Mouse (Mus musculus) limb, embryonic 14.5 days (tissue): ENCODE results near the gene Aym1. TPM values are rescaled to one million over a fixed set of nuclear protein-coding genes. Genes with fewer than 3 reads are reported as not detected.

Experiments
- ATAC-seq: fragments of 200-750 bp; cut with Nextera tagmentation; 2 replicates; pipeline ENCODE4 v1.8.0; 2017; ENCODE audit warnings: low read depth, moderate number of reproducible peaks, moderate TSS enrichment; ENCODE audit not compliant: low FRiP score
- DNase-seq: peaks from one replicate; pipeline ENCODE4 v3.0.0-alpha.2; 2015; ENCODE audit warnings: low spot score
- H3K27ac ChIP-seq: fragments of 300-500 bp; sonication (generic); replicated peaks from 2 replicates; pipeline ENCODE4 v1.5.1; 2014; ENCODE audit warnings: low read depth, mild to moderate bottlenecking, low read length, moderate library complexity, mixed read lengths
- H3K27me3 ChIP-seq: fragments of 300-500 bp; sonication (generic); 2 replicates; pipeline ENCODE4 v1.6.1; 2014; ENCODE audit warnings: low read length, mixed read lengths; ENCODE audit not compliant: control insufficient read depth, insufficient read depth
- H3K36me3 ChIP-seq: fragments of 300-500 bp; sonication (generic); 2 replicates; pipeline ENCODE4 v1.6.1; 2014; ENCODE audit warnings: mild to moderate bottlenecking, low read length, moderate library complexity, mixed read lengths; ENCODE audit not compliant: control insufficient read depth, insufficient read depth
- H3K4me1 ChIP-seq: fragments of 300-500 bp; sonication (generic); 2 replicates; pipeline ENCODE4 v1.6.1; 2014; ENCODE audit warnings: antibody characterized with exemption, low read length, mixed read lengths; ENCODE audit not compliant: control insufficient read depth, insufficient read depth
- H3K4me2 ChIP-seq: fragments of 300-500 bp; sonication (generic); replicated peaks from 2 replicates; pipeline ENCODE4 v1.6.1; 2014; ENCODE audit warnings: low read depth, mild to moderate bottlenecking, low read length, moderate library complexity; ENCODE audit not compliant: severe bottlenecking
- H3K4me3 ChIP-seq: fragments of 300-500 bp; sonication (generic); replicated peaks from 2 replicates; pipeline ENCODE4 v1.5.1; 2014; ENCODE audit warnings: low read length
- H3K9ac ChIP-seq: fragments of 300-500 bp; sonication (generic); 2 replicates; pipeline ENCODE4 v1.6.1; 2014; ENCODE audit warnings: mild to moderate bottlenecking, low read depth, low read length, moderate library complexity; ENCODE audit not compliant: severe bottlenecking
- H3K9me3 ChIP-seq: fragments of 300-500 bp; sonication (generic); 2 replicates; pipeline ENCODE4 v1.6.1; 2016; ENCODE audit warnings: low read length; ENCODE audit not compliant: control insufficient read depth
- POLR2A ChIP-seq: fragments of 200-500 bp; IDR thresholded peaks from 2 replicates; pipeline ENCODE4 v1.8.0; 2012; ENCODE audit warnings: inconsistent platforms, mild to moderate bottlenecking, moderate library complexity, borderline replicate concordance; ENCODE audit not compliant: insufficient read depth, insufficient read length; ENCODE audit errors: extremely low read depth
- WGBS: fragments of 180-500 bp; shearing (Covaris S2); extraction: QIAGEN DNeasy Blood & Tissue Kit; methylation state at CpG from one replicate; pipeline ENCODE4 v1.1.7; 2014; 5-methylcytosine and 5-hydroxymethylcytosine counted together
- polyA plus RNA-seq, 2 experiments: library from polyadenylated mRNA; depleted of rRNA in 1 of 2; stranded (reverse) in 1 of 2; unstranded in 1 of 2; fragments of >200 nt; fragmentation: Nextera tagmentation in 1 of 2; extraction: Ambion mirVana in 1 of 2; gene quantifications; 2 replicates each; pipeline versions ENCODE4 v1.2.1 to v1.2.3; 2012 to 2014

The Aym1 gene
- polyA plus RNA-seq, 2 experiments = not detected

GRCm38 (mm10) chr5:113380553-113380952 lies 23.5 kb downstream of the Aym1 start:
- no peak for TF ChIP-seq POLR2A

GRCm38 (mm10) chr5:113382580-113382979 lies 25.5 kb downstream of the Aym1 start:
- Histone ChIP-seq H3K9ac (no peak overlapping the region), H3K4me1 (no peaks in the 10 kb centered on the region), H3K36me3 (no peaks in the 10 kb centered on the region), H3K4me3 (no peak overlapping the region), H3K27ac (no peak overlapping the region), H3K27me3 (no peaks in the 10 kb centered on the region), H3K4me2 (no peak overlapping the region), H3K9me3 (no peaks in the 10 kb centered on the region)
- ATAC-seq (no peak), DNase-seq (no peak)
- TF ChIP-seq POLR2A = no peak
- 70% methylated on average over 4 of the region's 4 CpGs for WGBS

More at GRCm38 (mm10) chr5:113380553-113380952, 23.5 kb downstream of the Aym1 start:
- no peak overlapping the region for H3K9ac ChIP-seq
- no peaks in the 10 kb centered on the region for H3K9me3 ChIP-seq
- H3K36me3 ChIP-seq = no peaks in the 10 kb centered on the region
- no peak for DNase-seq
- ATAC-seq = no peak
- no peak overlapping the region for H3K4me2 ChIP-seq
- H3K27me3 ChIP-seq = no peaks in the 10 kb centered on the region
- no peaks in the 10 kb centered on the region for H3K4me1 ChIP-seq
- H3K27ac ChIP-seq = no peak overlapping the region
- 73% methylated on average over 8 of the region's 8 CpGs for WGBS
- no peak overlapping the region for H3K4me3 ChIP-seq

DNA sequence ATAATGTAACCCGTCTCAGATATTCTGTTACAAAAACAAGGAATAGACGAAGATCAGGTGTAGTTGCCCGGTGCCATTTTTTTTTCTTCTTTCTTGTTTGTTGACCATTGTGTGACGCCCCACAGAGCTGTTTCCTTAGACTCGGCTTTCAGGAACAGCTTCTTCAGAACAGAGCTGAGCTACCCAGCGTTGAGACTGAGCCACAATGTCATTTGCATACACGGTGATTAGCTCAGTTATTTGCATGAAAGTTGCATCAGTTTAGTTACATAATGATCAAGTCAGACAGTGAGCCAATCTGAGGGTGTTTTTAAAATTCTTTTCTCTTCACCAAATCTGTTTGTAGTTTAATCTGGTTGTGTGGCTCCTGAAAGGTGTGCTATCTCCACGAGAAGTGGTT lies 36.7 kb downstream of the Aym1 start:
- DNase-seq (no peak), ATAC-seq (no peak)
- 62% methylated on average over 8 of the region's 8 CpGs for WGBS
- Histone ChIP-seq H3K9ac (no peak overlapping the region), H3K27ac (no peak overlapping the region), H3K27me3 (no peaks in the 10 kb centered on the region), H3K4me1 (no peaks in the 10 kb centered on the region), H3K4me2 (no peak overlapping the region), H3K4me3 (no peak overlapping the region), H3K9me3 (no peaks in the 10 kb centered on the region), H3K36me3 (no peaks in the 10 kb centered on the region)
- no peak for TF ChIP-seq POLR2A

- Histone ChIP-seq H3K4me2 (no peak overlapping the region), H3K36me3 (no peaks in the 10 kb centered on the region), H3K27ac (no peak overlapping the region), H3K9me3 (peaks cover 4% of the 10 kb centered on the region; the same call in 1 of the 2 replicates), H3K27me3 (no peaks in the 10 kb centered on the region), H3K4me1 (no peaks in the 10 kb centered on the region), H3K9ac (no peak overlapping the region), H3K4me3 (no peak overlapping the region)
- no peak for ATAC-seq
- DNase-seq = no peak
- WGBS = 74% methylated on average over 17 of the region's 17 CpGs
- TF ChIP-seq POLR2A = no peak
Observed at GRCm38 (mm10) chr5:113396286-113396934, 39.3 kb downstream of the Aym1 start.

DNA sequence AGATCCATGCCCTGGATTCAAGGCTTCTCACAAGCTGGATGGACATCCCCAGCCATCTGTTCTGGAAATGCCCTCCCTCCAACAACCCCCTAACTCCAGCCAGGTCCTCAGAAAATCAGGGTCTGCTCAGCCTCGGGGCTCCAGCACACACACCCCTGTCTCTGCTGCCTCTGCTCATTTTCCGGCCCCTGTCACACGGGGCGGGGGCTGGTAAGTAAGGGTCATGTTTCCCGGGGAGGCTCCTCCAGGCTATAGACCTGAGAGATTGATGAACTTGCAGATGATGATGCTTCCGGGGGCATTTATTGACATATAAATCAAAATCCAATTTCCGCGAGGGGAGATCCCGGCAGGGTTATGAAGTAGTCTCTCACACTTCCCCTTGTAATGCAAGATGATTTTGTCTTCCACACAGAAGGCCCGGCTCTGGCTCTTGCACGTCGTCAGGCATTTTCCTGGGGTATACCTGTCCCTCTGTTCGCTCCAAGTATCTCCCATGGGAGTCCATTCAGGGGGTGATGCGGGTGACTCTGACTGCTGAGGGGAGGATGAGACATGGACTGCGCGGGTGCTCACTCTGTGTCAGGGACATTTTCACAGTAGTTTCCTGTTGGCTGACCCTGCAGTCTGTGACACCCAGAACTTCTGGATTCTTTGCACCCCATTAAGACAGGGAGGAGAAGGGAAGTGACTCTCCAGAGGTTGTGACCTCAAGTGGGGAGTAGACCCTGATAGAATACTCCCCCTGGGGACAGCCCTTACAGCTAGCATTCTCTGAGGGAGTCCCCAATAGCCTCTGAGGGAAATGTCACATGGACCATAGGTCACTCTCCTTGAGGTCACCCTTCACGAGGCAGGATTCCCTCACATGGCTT lies 40.6 kb downstream of the Aym1 start:
- 54% methylated on average over 17 of the region's 17 CpGs for WGBS
- TF ChIP-seq POLR2A = no peak
- H3K27me3 ChIP-seq = no peaks in the 10 kb centered on the region
- no peak for DNase-seq
- no peak for ATAC-seq
- H3K27ac ChIP-seq = no peak overlapping the region
- H3K9me3 ChIP-seq = peaks cover 4% of the 10 kb centered on the region; the same call in 1 of the 2 replicates
- H3K4me2 ChIP-seq = no peak overlapping the region
- H3K4me1 ChIP-seq = no peaks in the 10 kb centered on the region
- no peak overlapping the region for H3K9ac ChIP-seq
- H3K36me3 ChIP-seq = no peaks in the 10 kb centered on the region
- H3K4me3 ChIP-seq = no peak overlapping the region
